Mouse (Mus musculus): ENCODE measurements around the gene Snx21.

GRCm38 (mm10) chr2:164829090-164829489, 43.5 kb downstream of the Snx21 start:
- no peak for TF ChIP-seq CTCF (IDR thresholded peaks at IDR 0.05; ENCODE audit: borderline replicate concordance, insufficient read depth, low read length)
- no peak for TF ChIP-seq POLR2A (IDR thresholded peaks at IDR 0.05; ENCODE audit: low read depth, low read length)
